Mouse (Mus musculus) stomach, postnatal 0 days (tissue): ENCODE data around the gene Cyp8b1.

ENCODE experiments used
- CTCF ChIP-seq: IDR thresholded peaks from 2 replicates; pipeline ENCODE4 v1.5.1; 2016; ENCODE audit warnings: antibody characterized with exemption, low read depth, mild to moderate bottlenecking, moderate library complexity
- EP300 ChIP-seq: optimal IDR thresholded peaks from 2 replicates; pipeline ENCODE3; 2016; ENCODE audit warnings: antibody characterized with exemption

- TF ChIP-seq CTCF = peak; percentile 86
- TF ChIP-seq EP300 = no peak
Observed at GRCm38 (mm10) chr9:121947784-121948183, 31.7 kb upstream of the Cyp8b1 start.
